Mouse (Mus musculus): ENCODE measurements around the gene Gng4.

DNA sequence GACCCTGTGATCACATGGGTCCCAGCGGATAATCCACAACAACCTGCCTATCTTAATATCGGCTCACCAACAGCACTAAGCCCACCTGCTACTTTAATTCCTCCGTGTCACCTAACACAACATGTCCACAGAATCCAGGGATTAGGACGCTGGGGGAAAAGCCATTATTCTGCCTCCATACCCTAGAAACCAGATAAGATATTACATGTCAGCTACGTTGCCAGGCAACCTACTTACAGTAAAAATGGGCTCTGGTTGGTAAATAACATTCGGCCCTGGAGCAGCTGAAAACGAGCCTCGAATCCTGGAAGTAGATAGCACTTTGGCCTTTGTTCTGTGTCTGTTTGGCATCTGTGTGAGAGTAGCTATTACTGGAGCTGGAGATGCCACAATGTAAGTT, 14.9 kb downstream of the Gng4 start:
- TF ChIP-seq CTCF (IDR thresholded peaks at IDR 0.05; ENCODE audit: extremely low read depth, insufficient read length, insufficient replicate concordance, low read depth, low read length) (no peak), POLR2A (IDR thresholded peaks at IDR 0.05; ENCODE audit: low read depth, low read length) (no peak)
